Mouse (Mus musculus): Measurements from ENCODE around the gene Ctnna3. TPM values are rescaled to one million over a fixed set of nuclear protein-coding genes. Genes with fewer than 3 reads are reported as not detected.
"Not testable (repeated sequence)": the region's sequence is repeated elsewhere in the genome, so short reads cannot be mapped to it uniquely, and the experiment has no call there.

The Ctnna3 gene
- polyA plus RNA-seq, 1 experiment from 2014 or later: 1.1 TPM

GRCm38 (mm10) chr10:63432887-63433286, 3.0 kb downstream of the Ctnna3 start:
- Histone ChIP-seq H3K27ac (ENCODE audit: low read length) (no peak overlapping the region), H3K9ac (replicated peaks; ENCODE audit: low read depth, low read length) (no peak overlapping the region), H3K27me3 (replicated peaks; ENCODE audit: control insufficient read depth, insufficient read depth, low read length) (no peaks in the 10 kb centered on the region), H3K9me3 (ENCODE audit: control insufficient read depth, low read length) (no peaks in the 10 kb centered on the region), H3K4me1 (replicated peaks; ENCODE audit: control insufficient read depth, insufficient read depth, low read length) (peaks cover 3% of the 10 kb centered on the region; the same call in 1 of the 2 replicates), H3K36me3 (ENCODE audit: control insufficient read depth, insufficient read depth) (no peaks in the 10 kb centered on the region), H3K4me2 (ENCODE audit: low read length) (no peak overlapping the region), H3K4me3 (replicated peaks; ENCODE audit: low read length) (no peak overlapping the region)
- ATAC-seq: no peak
- 76% methylated on average over 2 of the region's 2 CpGs for WGBS

- ATAC-seq: no peak
- no peak overlapping the region for H3K4me3 ChIP-seq (replicated peaks; ENCODE audit: low read length)
- no peak overlapping the region for H3K9ac ChIP-seq (replicated peaks; ENCODE audit: low read depth, low read length)
These were observed 8.9 kb downstream of the Ctnna3 start for GRCm38 (mm10) chr10:63438736-63439262.

GRCm38 (mm10) chr10:63439694-63440228, 9.9 kb downstream of the Ctnna3 start:
- Histone ChIP-seq H3K9ac (replicated peaks; ENCODE audit: low read depth, low read length) (no peak overlapping the region), H3K36me3 (ENCODE audit: control insufficient read depth, insufficient read depth) (no peaks in the 10 kb centered on the region), H3K4me3 (replicated peaks; ENCODE audit: low read length) (no peak overlapping the region), H3K4me2 (ENCODE audit: low read length) (no peak overlapping the region), H3K27me3 (replicated peaks; ENCODE audit: control insufficient read depth, insufficient read depth, low read length) (no peaks in the 10 kb centered on the region), H3K4me1 (replicated peaks; ENCODE audit: control insufficient read depth, insufficient read depth, low read length) (no peaks in the 10 kb centered on the region), H3K27ac (ENCODE audit: low read length) (no peak overlapping the region), H3K9me3 (ENCODE audit: control insufficient read depth, low read length) (no peaks in the 10 kb centered on the region)
- ATAC-seq: no peak
- 79% methylated on average over 7 of the region's 7 CpGs for WGBS

More at GRCm38 (mm10) chr10:63438736-63439262, 8.9 kb downstream of the Ctnna3 start:
- no peaks in the 10 kb centered on the region for H3K4me1 ChIP-seq (replicated peaks; ENCODE audit: control insufficient read depth, insufficient read depth, low read length)
- no peaks in the 10 kb centered on the region for H3K27me3 ChIP-seq (replicated peaks; ENCODE audit: control insufficient read depth, insufficient read depth, low read length)
- H3K4me2 ChIP-seq (ENCODE audit: low read length): no peak overlapping the region
- no peaks in the 10 kb centered on the region for H3K9me3 ChIP-seq (ENCODE audit: control insufficient read depth, low read length)
- no peaks in the 10 kb centered on the region for H3K36me3 ChIP-seq (ENCODE audit: control insufficient read depth, insufficient read depth)
- no peak overlapping the region for H3K27ac ChIP-seq (ENCODE audit: low read length)

GRCm38 (mm10) chr10:63444602-63445387, 14.9 kb downstream of the Ctnna3 start:
- H3K27ac ChIP-seq (ENCODE audit: low read length); H3K9ac ChIP-seq (replicated peaks; ENCODE audit: low read depth, low read length); H3K4me3 ChIP-seq (replicated peaks; ENCODE audit: low read length); H3K27me3 ChIP-seq (replicated peaks; ENCODE audit: control insufficient read depth, insufficient read depth, low read length); H3K36me3 ChIP-seq (ENCODE audit: control insufficient read depth, insufficient read depth); ATAC-seq; H3K4me1 ChIP-seq (replicated peaks; ENCODE audit: control insufficient read depth, insufficient read depth, low read length); H3K9me3 ChIP-seq (ENCODE audit: control insufficient read depth, low read length); H3K4me2 ChIP-seq (ENCODE audit: low read length): not testable (repeated sequence)
- WGBS: 88% methylated on average over 12 of the region's 13 CpGs

GRCm38 (mm10) chr10:63453926-63454325, 24.0 kb downstream of the Ctnna3 start:
- no peak for ATAC-seq
- 91% methylated on average over 4 of the region's 4 CpGs for WGBS
- Histone ChIP-seq H3K9me3 (ENCODE audit: control insufficient read depth, low read length) (no peaks in the 10 kb centered on the region), H3K27ac (ENCODE audit: low read length) (no peak overlapping the region), H3K4me2 (ENCODE audit: low read length) (no peak overlapping the region), H3K36me3 (ENCODE audit: control insufficient read depth, insufficient read depth) (no peaks in the 10 kb centered on the region), H3K27me3 (replicated peaks; ENCODE audit: control insufficient read depth, insufficient read depth, low read length) (no peaks in the 10 kb centered on the region), H3K4me1 (replicated peaks; ENCODE audit: control insufficient read depth, insufficient read depth, low read length) (peaks cover 6% of the 10 kb centered on the region), H3K4me3 (replicated peaks; ENCODE audit: low read length) (no peak overlapping the region), H3K9ac (replicated peaks; ENCODE audit: low read depth, low read length) (no peak overlapping the region)

- peak; percentile 70 for ATAC-seq
- H3K36me3 ChIP-seq (ENCODE audit: control insufficient read depth, insufficient read depth): no peaks in the 10 kb centered on the region
- H3K27ac ChIP-seq (ENCODE audit: low read length): no peak overlapping the region
- no peak overlapping the region for H3K9ac ChIP-seq (replicated peaks; ENCODE audit: low read depth, low read length)
- H3K4me3 ChIP-seq (replicated peaks; ENCODE audit: low read length): no peak overlapping the region
- H3K4me2 ChIP-seq (ENCODE audit: low read length): no peak overlapping the region
- H3K27me3 ChIP-seq (replicated peaks; ENCODE audit: control insufficient read depth, insufficient read depth, low read length): no peaks in the 10 kb centered on the region
- no peaks in the 10 kb centered on the region for H3K9me3 ChIP-seq (ENCODE audit: control insufficient read depth, low read length)
- WGBS: 11% methylated on average over 8 of the region's 8 CpGs
- H3K4me1 ChIP-seq (replicated peaks; ENCODE audit: control insufficient read depth, insufficient read depth, low read length): peaks cover 6% of the 10 kb centered on the region
These were observed 25.4 kb downstream of the Ctnna3 start for GRCm38 (mm10) chr10:63455110-63455878.

GRCm38 (mm10) chr10:63457292-63458128, 27.6 kb downstream of the Ctnna3 start:
- 87% methylated on average over 17 of the region's 17 CpGs for WGBS

GRCm38 (mm10) chr10:63460935-63461334, 31.0 kb downstream of the Ctnna3 start:
- H3K9ac ChIP-seq (replicated peaks; ENCODE audit: low read depth, low read length): no peak overlapping the region
- H3K4me2 ChIP-seq (ENCODE audit: low read length): no peak overlapping the region
- H3K27ac ChIP-seq (ENCODE audit: low read length): no peak overlapping the region
- no peak overlapping the region for H3K4me3 ChIP-seq (replicated peaks; ENCODE audit: low read length)
- WGBS: 47% methylated on average over 5 of the region's 5 CpGs
- no peaks in the 10 kb centered on the region for H3K9me3 ChIP-seq (ENCODE audit: control insufficient read depth, low read length)
- H3K27me3 ChIP-seq (replicated peaks; ENCODE audit: control insufficient read depth, insufficient read depth, low read length): no peaks in the 10 kb centered on the region
- no peak for ATAC-seq
- no peaks in the 10 kb centered on the region for H3K36me3 ChIP-seq (ENCODE audit: control insufficient read depth, insufficient read depth)
- no peaks in the 10 kb centered on the region for H3K4me1 ChIP-seq (replicated peaks; ENCODE audit: control insufficient read depth, insufficient read depth, low read length)

More at GRCm38 (mm10) chr10:63457292-63458128, 27.6 kb downstream of the Ctnna3 start:
- no peak overlapping the region for H3K4me3 ChIP-seq (replicated peaks; ENCODE audit: low read length)
- no peaks in the 10 kb centered on the region for H3K36me3 ChIP-seq (ENCODE audit: control insufficient read depth, insufficient read depth)
- H3K27me3 ChIP-seq (replicated peaks; ENCODE audit: control insufficient read depth, insufficient read depth, low read length): no peaks in the 10 kb centered on the region
- no peak overlapping the region for H3K4me2 ChIP-seq (ENCODE audit: low read length)
- no peak overlapping the region for H3K9ac ChIP-seq (replicated peaks; ENCODE audit: low read depth, low read length)
- H3K4me1 ChIP-seq (replicated peaks; ENCODE audit: control insufficient read depth, insufficient read depth, low read length): peaks cover 6% of the 10 kb centered on the region
- ATAC-seq: no peak
- no peak overlapping the region for H3K27ac ChIP-seq (ENCODE audit: low read length)
- no peaks in the 10 kb centered on the region for H3K9me3 ChIP-seq (ENCODE audit: control insufficient read depth, low read length)
